Mouse (Mus musculus): ENCODE measurements around the gene Tas2r119. TPM values are rescaled to one million over a fixed set of nuclear protein-coding genes. Genes with fewer than 3 reads are reported as not detected.
"Not testable (repeated sequence)": the region's sequence is repeated elsewhere in the genome, so short reads cannot be mapped to it uniquely, and the experiment has no call there.

Gene Tas2r119
- polyA plus RNA-seq, 1 experiment from 2014 or later = not detected

GRCm38 (mm10) chr15:32204908-32205307 lies 27.8 kb downstream of the Tas2r119 start:
- H3K9me3 ChIP-seq (ENCODE audit: low read length) = no peaks in the 10 kb centered on the region
- TF ChIP-seq EP300 (IDR thresholded peaks at IDR 0.05; ENCODE audit: low read depth) = no peak
- TF ChIP-seq CTCF (IDR thresholded peaks at IDR 0.05; ENCODE audit: low read depth) = no peak
- H3K4me1 ChIP-seq (ENCODE audit: insufficient read depth) = no peaks in the 10 kb centered on the region
- WGBS (ENCODE audit: insufficient replicate concordance) = 75% methylated on average over 10 of the region's 10 CpGs
- H3K4me2 ChIP-seq (ENCODE audit: low read depth, low read length) = no peak overlapping the region
- no peaks in the 10 kb centered on the region for H3K36me3 ChIP-seq (replicated peaks; ENCODE audit: insufficient read depth, low read length)
- ATAC-seq (no peak), DNase-seq (no peak)
- H3K27ac ChIP-seq (ENCODE audit: low read depth) = no peak overlapping the region
- H3K27me3 ChIP-seq (ENCODE audit: insufficient read depth, low read length) = no peaks in the 10 kb centered on the region
- H3K9ac ChIP-seq (replicated peaks) = no peak overlapping the region
- H3K4me3 ChIP-seq (ENCODE audit: low read depth, low read length) = no peak overlapping the region

GRCm38 (mm10) chr15:32214687-32215086 lies 37.6 kb downstream of the Tas2r119 start:
- not testable (repeated sequence) for H3K4me2 ChIP-seq (ENCODE audit: low read depth, low read length); DNase-seq; H3K27ac ChIP-seq (ENCODE audit: low read depth); H3K4me3 ChIP-seq (ENCODE audit: low read depth, low read length); H3K36me3 ChIP-seq (replicated peaks; ENCODE audit: insufficient read depth, low read length); H3K4me1 ChIP-seq (ENCODE audit: insufficient read depth); H3K9ac ChIP-seq (replicated peaks); H3K9me3 ChIP-seq (ENCODE audit: low read length); H3K27me3 ChIP-seq (ENCODE audit: insufficient read depth, low read length); ATAC-seq
- WGBS (ENCODE audit: insufficient replicate concordance) = 59% methylated on average over 10 of the region's 10 CpGs

- no peaks in the 10 kb centered on the region for H3K9me3 ChIP-seq (ENCODE audit: low read length)
- H3K4me1 ChIP-seq (ENCODE audit: insufficient read depth) = no peaks in the 10 kb centered on the region
- TF ChIP-seq CTCF (IDR thresholded peaks at IDR 0.05; ENCODE audit: low read depth) = no peak
- no peak for TF ChIP-seq EP300 (IDR thresholded peaks at IDR 0.05; ENCODE audit: low read depth)
- no peak overlapping the region for H3K27ac ChIP-seq (ENCODE audit: low read depth)
- no peak overlapping the region for H3K4me3 ChIP-seq (ENCODE audit: low read depth, low read length)
- no peak overlapping the region for H3K9ac ChIP-seq (replicated peaks)
- WGBS (ENCODE audit: insufficient replicate concordance) = 83% methylated on average over 7 of the region's 7 CpGs
- no peak for ATAC-seq
- DNase-seq = no peak
- no peak overlapping the region for H3K4me2 ChIP-seq (ENCODE audit: low read depth, low read length)
- H3K36me3 ChIP-seq (replicated peaks; ENCODE audit: insufficient read depth, low read length) = no peaks in the 10 kb centered on the region
- no peaks in the 10 kb centered on the region for H3K27me3 ChIP-seq (ENCODE audit: insufficient read depth, low read length)
These were observed 45.9 kb downstream of the Tas2r119 start for GRCm38 (mm10) chr15:32223028-32223427.

- Histone ChIP-seq H3K27me3 (ENCODE audit: insufficient read depth, low read length) (no peaks in the 10 kb centered on the region), H3K27ac (ENCODE audit: low read depth) (no peak overlapping the region), H3K4me2 (ENCODE audit: low read depth, low read length) (no peak overlapping the region), H3K4me1 (ENCODE audit: insufficient read depth) (no peaks in the 10 kb centered on the region), H3K4me3 (ENCODE audit: low read depth, low read length) (no peak overlapping the region), H3K36me3 (replicated peaks; ENCODE audit: insufficient read depth, low read length) (no peaks in the 10 kb centered on the region), H3K9ac (replicated peaks) (no peak overlapping the region), H3K9me3 (ENCODE audit: low read length) (no peaks in the 10 kb centered on the region)
- DNase-seq (no peak), ATAC-seq (no peak)
- TF ChIP-seq CTCF (IDR thresholded peaks at IDR 0.05; ENCODE audit: low read depth) = no peak
- no peak for TF ChIP-seq EP300 (IDR thresholded peaks at IDR 0.05; ENCODE audit: low read depth)
- 71% methylated on average over 3 of the region's 3 CpGs for WGBS (ENCODE audit: insufficient replicate concordance)
These were observed 48.3 kb downstream of the Tas2r119 start for GRCm38 (mm10) chr15:32225394-32225793.

GRCm38 (mm10) chr15:32226381-32226780 lies 49.3 kb downstream of the Tas2r119 start:
- Histone ChIP-seq H3K9ac (replicated peaks) (no peak overlapping the region), H3K9me3 (ENCODE audit: low read length) (no peaks in the 10 kb centered on the region), H3K36me3 (replicated peaks; ENCODE audit: insufficient read depth, low read length) (no peaks in the 10 kb centered on the region), H3K27me3 (ENCODE audit: insufficient read depth, low read length) (no peaks in the 10 kb centered on the region), H3K4me2 (ENCODE audit: low read depth, low read length) (no peak overlapping the region), H3K4me1 (ENCODE audit: insufficient read depth) (no peaks in the 10 kb centered on the region), H3K4me3 (ENCODE audit: low read depth, low read length) (no peak overlapping the region), H3K27ac (ENCODE audit: low read depth) (no peak overlapping the region)
- WGBS (ENCODE audit: insufficient replicate concordance) = 60% methylated on average over 6 of the region's 6 CpGs
- no peak for TF ChIP-seq EP300 (IDR thresholded peaks at IDR 0.05; ENCODE audit: low read depth)
- no peak for TF ChIP-seq CTCF (IDR thresholded peaks at IDR 0.05; ENCODE audit: low read depth)
- ATAC-seq = no peak
- no peak for DNase-seq

- Histone ChIP-seq H3K4me1 (ENCODE audit: insufficient read depth) (no peaks in the 10 kb centered on the region), H3K27me3 (ENCODE audit: insufficient read depth, low read length) (no peaks in the 10 kb centered on the region), H3K36me3 (replicated peaks; ENCODE audit: insufficient read depth, low read length) (no peaks in the 10 kb centered on the region), H3K4me2 (ENCODE audit: low read depth, low read length) (no peak overlapping the region), H3K4me3 (ENCODE audit: low read depth, low read length) (no peak overlapping the region), H3K9ac (replicated peaks) (no peak overlapping the region), H3K27ac (ENCODE audit: low read depth) (no peak overlapping the region), H3K9me3 (ENCODE audit: low read length) (no peaks in the 10 kb centered on the region)
- DNase-seq (no peak), ATAC-seq (no peak)
- no peak for TF ChIP-seq EP300 (IDR thresholded peaks at IDR 0.05; ENCODE audit: low read depth)
- no peak for TF ChIP-seq CTCF (IDR thresholded peaks at IDR 0.05; ENCODE audit: low read depth)
- WGBS (ENCODE audit: insufficient replicate concordance) = 65% methylated on average over 7 of the region's 7 CpGs
These were observed 49.9 kb downstream of the Tas2r119 start for GRCm38 (mm10) chr15:32226888-32227395.

Other genes with a start within 250 kb of the Tas2r119 start
- 0.36 and 0.44 TPM in 2 replicates for gene Sema5a, start 67.5 kb downstream of the Tas2r119 start, polyA plus RNA-seq (2015; fragmentation: Nextera tagmentation; extraction: Ambion mirVana)

Measured in liver, postnatal 0 days (tissue).